Mouse (Mus musculus): Measurements from ENCODE around the gene Ccdc88c.

DNA sequence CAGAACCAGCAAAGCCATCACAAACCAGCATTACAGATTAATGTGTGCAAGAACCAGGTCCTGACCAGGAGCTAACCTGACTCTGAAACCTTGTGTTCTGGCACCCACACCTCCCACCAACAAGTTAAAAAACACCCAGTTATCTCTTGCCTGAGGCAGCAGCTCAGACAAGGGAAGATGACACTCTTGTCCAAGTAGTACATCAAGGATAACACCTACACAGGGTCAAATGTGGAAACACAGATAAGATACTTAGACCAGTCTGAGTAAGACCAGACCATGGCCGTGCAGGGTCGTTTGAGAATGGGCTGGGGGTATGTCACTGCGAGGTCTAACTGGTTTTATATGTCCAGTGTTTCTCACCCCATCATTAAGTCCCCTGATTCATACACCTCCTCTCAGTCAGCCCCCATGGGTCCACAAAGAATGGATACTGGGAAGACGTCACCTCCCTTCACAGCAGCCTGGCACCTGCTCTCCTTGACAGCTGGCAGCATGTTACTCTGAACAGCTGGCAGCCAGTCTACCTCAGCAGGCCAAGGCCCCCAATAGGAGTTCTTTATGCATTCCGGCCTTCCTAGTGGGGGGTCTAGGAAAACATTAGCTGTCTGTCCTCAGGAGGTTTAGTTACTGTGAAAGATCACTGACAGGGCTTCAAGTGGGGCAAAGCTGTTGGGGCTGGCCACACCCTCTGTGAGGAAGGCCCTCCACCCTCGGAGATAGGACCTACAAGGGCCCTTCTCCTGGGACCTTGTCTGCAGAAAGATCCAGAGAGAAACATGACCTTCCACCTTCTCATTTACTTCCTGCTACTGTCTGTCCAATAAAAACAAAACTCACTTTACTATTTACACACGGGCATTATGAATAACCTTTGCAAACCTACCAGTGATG lies 29.5 kb downstream of the Ccdc88c start:
- no peak for TF ChIP-seq CTCF (IDR thresholded peaks at IDR 0.05; ENCODE audit: control insufficient read depth, insufficient read depth, low read length)
- no peak for TF ChIP-seq POLR2A (IDR thresholded peaks at IDR 0.05; ENCODE audit: borderline replicate concordance, control insufficient read depth, low read depth, low read length)
